Mouse (Mus musculus): Measurements from ENCODE around the gene Adcy4. TPM values are rescaled to one million over a fixed set of nuclear protein-coding genes. Genes with fewer than 3 reads are reported as not detected.

The Adcy4 gene
- polyA plus RNA-seq, 2 experiments from 2014 or later, result 0.08 TPM; not detected in 1

DNA sequence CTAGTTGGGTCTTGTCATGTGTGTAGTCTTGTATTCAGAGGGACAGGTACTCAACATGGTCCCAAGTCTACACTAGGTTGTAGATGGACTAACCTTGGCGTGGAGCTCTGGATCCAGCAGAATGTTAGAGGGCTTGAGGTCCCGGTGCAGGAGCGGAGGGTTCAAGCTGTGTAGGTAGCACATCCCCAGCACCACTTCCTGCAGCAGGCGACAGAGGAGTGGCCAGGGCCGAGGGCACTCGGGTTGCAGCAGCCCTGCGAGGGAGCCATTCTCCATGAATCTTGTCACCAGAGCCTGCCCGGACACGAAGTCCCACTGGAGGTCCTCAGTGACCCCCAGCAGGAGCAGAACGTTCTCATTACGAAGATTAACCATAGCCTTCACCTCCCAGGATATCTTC is 3.8 kb upstream of the Adcy4 start:
- ATAC-seq, result no peak

DNA sequence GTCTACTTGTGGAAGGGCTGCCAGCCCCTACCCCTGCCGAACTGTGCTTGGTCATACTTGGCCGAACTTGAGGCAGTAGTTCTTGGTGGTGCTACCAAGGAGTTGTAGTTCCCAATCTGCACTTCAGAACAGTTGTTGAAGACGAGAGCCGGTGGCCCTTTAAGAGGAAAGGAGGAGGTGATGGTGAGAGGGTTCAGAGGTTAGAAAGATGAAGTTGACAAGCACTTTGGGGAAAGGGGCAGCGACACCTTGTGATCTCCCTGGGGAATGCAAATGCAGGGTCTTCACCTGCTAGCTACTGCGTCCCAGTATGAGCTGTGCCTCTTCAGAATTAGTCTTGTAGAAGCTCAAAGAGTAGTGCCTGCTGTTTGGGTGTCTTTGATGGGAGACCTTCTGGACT is 1.3 kb upstream of the Adcy4 start:
- ATAC-seq, result no peak

DNA sequence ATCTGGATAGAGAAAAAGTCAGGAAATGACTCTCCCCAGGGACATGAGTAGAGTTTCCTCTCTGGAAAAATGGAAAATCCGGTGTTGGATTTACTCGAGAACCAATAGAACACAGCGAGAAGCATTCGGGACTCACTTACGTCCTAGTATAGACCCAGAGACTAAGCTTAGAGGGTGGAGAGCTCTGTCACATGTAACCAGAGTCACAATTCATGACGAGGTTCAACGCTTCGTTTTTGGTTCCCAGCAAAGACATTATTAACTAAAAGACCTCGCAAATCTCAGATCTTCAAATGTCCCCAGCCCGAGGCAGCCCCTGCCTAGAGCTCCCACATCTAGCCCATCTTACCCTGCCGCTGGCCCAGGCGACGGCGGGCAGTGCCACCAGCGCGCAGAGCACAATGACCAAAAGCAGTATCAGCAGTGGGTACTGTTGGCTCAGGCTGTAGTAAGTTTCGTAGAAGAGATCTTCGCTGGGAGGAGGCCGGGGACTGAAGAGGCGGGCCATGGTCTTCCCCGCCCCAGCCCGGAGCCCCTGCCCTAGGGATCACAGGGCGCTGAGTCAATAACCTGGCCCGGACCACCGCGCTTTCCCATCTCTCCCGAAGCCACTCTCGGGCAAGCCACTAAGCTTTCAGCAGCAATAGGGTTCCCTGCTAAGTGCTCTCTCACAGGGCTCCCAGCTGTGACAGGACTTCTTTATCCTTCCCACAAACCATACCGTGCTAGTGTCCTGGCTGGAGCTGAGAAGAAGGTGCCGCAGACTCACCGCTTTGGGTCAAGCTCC is 531 bp downstream of the Adcy4 start:
- no peak for ATAC-seq

DNA sequence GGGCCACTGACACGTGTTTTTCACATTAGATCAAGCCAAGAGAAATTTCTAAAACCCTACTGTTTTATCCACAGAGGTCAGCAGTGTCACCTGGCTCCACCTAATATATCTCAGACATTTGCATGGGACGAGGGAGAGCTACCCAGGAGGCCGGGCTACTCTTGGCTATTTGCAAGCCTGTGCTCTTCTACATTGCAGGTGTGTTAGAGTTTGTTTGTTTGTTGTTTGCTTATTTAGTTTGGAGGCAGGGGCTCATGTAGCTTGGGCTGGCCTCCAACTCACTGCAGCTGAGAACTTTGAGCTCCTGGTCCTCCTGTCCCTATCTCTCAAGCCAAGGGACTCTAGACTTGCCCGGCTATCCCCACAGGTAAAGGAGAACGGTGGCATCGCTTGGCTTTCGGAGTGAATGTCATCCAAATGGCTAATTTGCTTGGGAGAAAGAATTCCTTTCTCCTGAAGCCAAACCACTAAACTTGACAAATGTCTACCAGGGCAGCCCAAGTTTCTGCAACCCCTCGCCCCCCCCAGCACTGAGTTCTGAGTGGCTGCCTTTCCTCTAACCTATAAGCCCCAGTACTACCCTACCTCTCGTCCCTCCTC is 1.4 kb downstream of the Adcy4 start:
- ATAC-seq, result no peak

DNA sequence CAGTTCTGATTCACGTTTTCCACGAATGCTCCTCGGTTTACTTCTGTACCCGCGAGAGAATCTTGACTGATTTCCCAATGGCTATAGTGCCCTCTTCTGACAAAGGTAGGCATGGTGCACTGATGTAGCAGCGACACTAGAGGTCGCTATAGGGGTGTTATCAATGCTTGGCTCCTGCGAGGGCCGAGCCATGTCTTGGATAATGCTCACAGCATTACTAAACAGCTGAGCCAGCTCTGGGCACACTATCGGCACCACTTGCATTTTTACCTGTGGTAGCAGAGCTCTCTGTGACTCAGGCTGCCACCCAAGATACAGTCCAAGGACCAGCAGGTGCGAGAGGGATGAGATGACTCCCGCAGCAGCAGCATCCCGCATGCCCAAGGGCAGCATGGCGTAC is 2.6 kb downstream of the Adcy4 start:
- peak; percentile 52 for ATAC-seq

DNA sequence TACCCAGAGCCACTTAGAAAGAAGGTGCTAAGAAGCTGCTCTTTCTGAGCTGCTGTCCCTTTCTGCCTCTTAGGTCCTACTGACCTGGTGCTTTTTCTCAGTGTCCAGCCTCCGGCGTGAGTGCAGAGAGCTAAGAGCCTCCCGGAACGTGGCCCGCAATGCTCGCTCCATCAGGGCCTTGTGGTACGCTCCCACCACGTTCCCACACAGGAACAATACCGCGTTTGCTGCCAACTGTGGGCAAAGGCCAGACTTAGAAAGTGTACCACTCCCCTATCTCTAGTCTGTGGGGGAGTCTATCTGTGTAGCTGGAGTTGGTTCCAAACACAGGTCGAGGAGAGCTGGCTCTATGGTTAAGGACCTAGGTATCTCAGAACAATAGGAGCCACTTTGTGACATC is 3.2 kb downstream of the Adcy4 start:
- no peak for ATAC-seq

DNA sequence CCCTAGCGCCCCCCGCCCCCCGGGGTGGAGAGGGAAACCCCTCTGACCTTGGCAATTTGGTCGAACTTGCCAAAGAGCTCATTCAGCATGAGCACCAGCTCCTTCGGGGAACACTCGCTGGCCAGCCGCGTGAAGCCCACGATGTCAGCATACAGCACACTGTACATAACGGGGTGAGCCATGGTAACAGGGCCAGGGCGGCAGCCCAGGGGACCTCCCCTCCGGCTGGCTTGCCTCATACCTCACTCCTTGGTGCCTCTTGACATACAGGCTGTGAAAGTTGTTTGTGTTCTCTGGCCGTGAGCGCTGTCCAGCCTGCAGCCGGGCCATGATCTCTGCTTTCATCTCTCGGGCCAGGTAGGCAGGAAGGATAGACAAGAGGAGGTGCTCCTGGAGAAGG is 4.2 kb downstream of the Adcy4 start:
- no peak for ATAC-seq

DNA sequence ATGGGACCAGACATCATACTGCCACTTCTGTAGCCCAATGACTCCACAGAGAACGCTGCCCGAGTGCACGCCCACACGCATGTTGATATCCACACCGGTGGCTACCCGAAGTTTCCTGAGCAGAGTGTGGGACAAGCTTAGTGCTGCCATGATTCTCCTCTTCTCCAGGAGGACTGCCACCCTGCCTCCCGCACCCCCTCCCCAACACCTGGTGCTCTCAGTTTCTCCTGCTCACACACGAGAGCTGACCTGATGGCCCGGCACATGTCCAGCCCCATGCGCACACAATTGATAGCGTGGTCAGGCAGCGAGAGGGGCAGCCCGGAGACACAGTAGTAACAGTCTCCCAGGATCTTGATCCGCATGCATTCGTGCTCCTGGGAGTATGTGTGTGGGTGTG is 5.2 kb downstream of the Adcy4 start:
- no peak for ATAC-seq

DNA sequence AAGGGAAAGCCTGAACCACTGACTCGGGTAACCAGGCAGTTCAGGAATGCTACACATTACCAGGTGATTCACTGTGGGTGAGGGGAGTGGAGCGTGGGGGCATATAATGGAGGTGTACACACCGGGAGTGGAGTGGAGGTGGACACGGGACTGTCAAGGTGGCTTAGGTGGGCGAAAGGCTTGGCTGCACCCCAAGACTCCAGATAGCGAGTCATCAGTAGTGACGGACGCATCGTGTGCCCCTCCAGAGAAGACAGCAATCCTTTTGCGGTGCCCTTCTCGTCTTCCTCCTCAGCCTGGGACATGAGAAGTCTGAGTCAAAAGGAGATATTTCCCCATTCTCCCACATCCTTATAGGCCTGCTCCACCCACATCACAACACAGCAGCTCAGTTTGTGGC is 6.1 kb downstream of the Adcy4 start:
- ATAC-seq, result no peak

DNA sequence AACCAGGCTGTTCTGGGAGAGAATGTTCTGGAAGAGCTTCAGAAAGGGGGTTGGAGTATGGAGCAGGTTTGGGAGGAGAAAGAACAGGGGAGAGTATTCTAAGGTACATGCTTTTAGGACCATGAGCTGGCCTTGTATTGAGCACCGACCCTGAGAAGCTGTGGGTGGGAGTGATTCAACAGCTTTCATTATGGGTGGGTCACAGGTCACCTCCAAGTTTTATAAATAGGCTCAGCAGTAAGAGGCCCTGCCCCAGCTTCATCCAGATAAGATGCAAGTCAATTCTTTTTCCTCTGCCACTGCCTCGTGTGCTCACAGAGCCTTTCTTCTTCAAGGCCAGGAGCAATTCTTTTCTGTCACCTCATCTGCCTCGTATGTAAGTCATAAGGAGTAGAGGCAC is 6.7 kb downstream of the Adcy4 start:
- ATAC-seq, result no peak

DNA sequence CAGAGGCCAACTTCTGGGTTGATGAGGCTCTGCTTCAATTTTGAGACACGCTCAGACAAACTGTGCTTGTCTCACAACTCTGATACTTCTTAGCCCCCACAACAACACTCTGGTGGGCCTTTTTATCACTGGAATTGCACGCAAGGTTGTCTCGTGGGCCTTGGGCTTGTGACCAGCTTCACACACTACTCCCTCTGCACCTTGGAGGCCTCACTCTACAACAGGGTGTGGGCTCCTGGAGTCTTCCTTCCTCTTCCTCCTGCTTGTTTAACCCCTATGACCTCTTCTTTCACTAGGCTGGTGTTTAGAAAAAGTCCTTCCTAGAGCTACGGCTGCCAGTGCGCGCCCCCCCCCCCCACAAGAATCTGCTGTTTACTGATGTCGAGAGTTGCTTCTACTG is 7.2 kb downstream of the Adcy4 start:
- ATAC-seq, result no peak

DNA sequence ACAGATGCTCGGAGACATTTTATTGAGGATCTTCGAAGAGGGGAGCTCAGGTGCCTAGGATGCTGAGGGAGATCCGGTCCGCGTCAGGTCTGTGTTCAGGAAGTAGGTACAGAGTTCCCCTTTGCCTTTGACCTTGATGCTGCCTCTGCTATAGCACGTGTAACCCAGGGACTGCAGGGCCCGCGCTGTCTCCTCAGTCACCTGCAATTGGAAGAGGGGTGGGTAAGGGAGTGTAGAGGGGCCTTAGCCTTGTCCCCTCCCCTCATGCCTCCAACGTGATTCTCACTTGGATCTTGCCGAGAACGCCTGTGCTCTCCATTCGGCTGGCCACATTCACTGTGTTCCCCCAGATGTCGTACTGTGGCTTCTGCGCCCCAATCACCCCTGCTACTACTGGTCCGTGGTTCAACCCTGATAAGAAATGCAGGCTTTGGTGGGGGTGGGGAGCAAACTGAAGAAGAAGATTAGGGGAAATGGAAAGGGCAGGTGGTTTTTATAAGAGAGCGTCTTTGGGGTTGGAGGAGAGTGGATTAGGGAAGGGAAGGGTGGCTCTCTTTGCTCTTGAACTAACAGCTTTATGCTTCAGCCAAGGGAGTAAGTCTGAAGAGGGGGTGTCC is 14.7 kb downstream of the Adcy4 start:
- ATAC-seq, result no peak

DNA sequence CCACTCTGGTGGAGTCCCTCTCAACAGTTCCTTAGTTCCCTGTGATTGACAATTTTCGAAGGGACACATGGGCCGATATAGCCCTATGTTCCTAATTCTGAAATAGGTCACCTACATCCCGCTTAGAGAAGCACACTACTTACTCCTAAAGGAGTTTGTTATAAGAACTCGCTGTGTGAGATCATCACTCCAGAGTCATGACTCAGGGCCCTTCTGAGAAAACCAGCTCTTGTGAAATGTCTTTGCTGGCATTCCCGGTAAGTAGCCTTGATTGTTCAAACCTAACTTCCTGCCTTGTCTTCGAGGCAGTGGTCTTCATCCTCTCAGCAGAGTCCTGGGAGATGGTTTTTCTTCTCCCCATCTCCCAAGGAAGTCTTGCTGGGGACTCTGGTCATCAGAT is 15.3 kb downstream of the Adcy4 start:
- ATAC-seq, result no peak

DNA sequence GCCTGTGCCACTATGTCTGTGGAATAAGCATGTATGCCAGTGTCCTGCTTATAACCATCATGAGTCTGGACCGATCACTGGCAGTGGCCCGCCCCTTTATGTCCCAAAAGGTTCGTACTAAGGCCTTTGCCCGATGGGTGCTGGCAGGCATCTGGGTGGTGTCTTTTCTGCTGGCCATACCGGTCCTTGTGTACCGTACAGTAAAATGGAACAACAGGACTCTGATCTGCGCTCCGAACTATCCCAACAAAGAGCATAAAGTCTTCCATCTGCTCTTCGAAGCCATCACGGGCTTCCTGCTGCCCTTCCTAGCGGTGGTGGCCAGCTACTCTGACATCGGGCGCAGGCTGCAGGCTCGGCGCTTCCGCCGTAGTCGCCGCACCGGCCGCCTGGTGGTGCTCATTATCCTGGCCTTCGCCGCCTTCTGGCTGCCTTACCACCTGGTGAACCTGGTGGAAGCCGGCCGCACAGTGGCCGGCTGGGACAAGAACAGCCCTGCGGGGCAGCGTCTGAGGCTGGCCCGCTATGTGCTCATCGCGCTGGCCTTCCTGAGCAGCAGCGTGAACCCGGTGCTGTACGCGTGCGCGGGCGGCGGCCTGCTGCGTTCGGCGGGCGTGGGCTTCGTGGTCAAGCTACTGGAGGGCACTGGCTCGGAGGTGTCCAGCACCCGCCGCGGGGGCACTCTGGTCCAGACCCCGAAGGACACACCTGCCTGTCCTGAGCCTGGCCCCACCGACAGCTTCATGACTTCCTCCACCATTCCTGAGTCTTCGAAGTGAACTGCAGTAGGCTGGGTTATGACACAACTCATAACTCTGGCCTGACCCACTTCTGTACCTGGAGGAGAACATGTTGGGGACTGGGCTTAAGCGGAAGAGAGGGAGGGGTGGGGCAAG is 16.1 kb downstream of the Adcy4 start:
- ATAC-seq, result peak; percentile 79

DNA sequence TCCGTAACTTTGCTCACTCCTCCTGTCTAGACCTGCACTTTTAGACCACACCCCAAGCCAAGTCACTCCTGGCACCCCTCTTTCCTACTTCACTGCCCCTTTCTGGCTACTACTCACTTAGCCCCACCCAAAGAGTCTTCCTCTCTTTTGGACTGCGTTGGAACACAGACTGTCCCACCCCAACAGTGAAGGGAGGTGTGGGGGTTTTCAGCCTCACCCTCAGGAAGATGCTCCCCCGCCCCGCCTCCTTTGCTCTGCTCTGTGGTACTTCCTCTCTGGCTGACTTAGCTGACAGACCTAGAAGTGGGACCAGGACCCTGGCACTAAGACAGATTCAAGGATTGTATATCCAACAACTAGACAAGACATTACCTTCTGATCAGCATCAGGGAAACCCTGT is 18.2 kb downstream of the Adcy4 start, which contains the start of gene Ltb4r1:
Ltb4r1 (plus strand) TSS at position 267 of the 400 bp plus-strand sequence.
- no peak for ATAC-seq

DNA sequence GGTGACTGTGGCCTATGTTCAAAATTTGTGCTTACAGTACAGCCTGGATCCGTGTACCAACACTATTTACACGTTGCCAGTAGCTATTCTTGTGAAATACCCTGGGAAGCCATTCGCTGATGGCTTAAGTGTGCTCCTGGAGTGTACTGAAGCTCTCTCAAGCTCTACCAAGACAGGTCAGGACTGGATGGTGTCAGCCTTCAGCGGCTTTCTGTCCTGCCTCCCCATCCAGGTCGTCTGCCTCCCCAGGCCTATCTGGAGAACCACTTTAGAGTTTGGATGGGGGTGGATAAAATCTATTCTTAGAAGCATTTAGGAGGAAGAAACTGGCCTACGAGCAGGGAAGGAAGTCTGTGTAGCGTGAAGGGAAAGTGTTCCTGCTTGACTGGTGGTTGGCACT is 20.7 kb downstream of the Adcy4 start:
- ATAC-seq, result no peak

DNA sequence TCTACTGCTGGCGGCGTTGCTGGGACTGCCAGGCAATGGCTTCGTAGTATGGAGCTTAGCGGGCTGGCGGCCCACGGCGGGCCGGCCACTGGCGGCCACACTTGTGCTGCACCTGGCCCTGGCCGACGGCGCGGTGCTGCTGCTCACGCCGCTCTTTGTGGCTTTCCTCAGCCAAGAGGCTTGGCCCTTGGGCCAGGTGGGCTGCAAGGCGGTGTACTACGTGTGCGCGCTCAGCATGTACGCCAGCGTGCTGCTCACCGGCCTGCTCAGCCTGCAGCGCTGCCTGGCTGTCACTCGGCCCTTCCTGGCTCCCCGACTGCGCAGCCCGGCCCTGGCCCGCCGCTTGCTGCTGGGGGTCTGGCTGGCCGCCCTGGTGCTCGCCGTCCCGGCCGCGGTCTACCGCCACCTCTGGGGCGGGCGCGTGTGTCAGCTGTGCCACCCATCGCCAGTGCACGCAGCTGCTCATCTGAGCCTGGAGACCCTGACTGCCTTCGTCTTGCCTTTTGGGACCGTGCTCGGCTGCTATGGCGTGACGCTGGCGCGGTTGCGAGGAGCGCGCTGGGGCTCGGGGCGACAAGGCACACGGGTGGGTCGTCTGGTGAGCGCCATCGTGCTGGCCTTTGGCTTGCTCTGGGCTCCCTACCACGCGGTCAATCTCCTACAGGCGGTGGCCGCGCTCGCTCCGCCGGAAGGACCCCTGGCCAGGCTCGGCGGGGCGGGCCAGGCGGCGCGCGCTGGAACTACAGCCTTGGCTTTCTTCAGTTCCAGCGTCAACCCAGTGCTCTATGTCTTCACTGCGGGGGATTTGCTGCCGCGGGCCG is 21.7 kb downstream of the Adcy4 start:
- ATAC-seq, result no peak

DNA sequence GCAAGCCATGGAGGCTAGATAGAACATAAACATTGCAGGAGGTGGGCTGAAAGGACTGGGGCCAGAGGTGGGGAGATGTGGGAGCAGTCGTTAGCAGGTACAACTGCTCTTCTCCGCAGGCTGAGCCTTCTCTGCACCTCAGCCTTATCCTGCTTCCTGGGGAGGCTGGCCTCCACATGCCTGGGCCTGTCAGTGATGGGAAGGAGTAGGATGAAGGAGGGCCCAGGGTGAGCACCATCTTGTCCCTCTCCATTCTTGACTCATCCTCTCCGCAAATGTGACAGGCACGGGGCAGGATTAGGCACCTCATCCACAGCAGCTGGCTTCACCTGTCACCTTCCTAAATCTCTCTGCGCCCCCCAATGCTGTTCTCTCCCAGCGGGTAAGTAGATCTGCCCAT is 22.7 kb downstream of the Adcy4 start, which contains the start of gene Ltb4r2:
Ltb4r2 (plus strand) TSS at position 266 of the 400 bp plus-strand sequence.
- ATAC-seq, result no peak

DNA sequence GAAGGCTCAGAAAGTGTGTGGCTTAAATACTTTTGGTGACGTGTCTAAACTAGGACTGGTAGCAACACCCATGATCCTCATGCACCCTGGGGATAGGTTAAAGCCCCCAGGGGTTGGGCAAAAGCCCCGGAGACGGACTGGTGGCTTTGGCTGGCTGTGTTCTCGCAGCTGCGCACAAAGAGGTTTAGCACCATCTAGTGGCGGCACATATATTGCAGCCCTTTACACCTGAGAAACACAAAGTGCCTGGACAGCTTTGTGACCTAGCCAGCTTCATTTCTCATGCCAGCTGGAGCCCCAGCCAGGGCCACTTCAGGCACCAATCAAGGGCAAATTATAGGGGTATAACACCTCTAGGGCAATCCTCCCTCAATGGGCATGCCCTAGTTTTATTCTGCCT is 23.7 kb downstream of the Adcy4 start:
- ATAC-seq, result peak; percentile 53

DNA sequence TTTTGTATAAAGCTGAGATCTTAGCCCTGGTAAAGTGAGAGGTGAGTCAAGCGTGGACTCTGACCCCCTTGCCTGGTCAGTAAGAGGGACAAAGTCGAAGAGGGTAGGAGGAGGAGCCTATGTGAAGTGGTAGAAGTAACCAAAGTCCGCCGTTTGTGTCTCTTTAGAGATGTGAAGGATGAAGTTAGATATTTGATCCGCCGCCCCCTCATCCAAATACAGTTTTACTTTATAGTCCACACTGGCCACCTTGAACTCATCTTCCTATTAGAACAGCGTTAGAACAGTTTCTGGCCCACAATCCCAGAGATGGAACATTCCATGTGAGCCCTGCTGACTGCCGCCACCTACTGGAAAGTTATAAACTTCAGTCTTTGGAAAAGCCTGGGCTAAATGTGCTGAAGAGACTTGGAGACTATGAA is 25.5 kb downstream of the Adcy4 start, which contains the start of gene Cideb:
Cideb (minus strand) TSS at position 96 of the 422 bp plus-strand sequence.
- no peak for ATAC-seq

DNA sequence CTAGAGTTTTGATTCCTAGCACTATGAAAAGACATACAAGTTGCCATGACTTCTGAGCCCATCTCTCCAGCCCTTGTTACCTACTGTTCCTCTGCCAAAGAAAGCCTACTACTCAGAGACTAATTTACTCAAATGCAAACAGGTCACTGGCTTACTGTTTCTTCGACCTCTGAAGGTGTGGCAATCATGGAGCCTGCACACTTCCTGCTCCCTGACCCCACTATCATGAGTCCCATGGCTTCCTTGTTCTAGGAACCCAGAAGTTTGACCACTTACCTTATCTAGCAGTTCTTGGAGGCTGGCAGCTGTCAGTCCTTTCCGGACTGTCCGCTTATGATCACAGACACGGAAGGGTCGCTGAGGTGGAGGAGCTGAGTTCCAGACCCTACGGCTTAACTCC is 26.3 kb downstream of the Adcy4 start:
- ATAC-seq, result no peak
